Mouse (Mus musculus): Measurements from ENCODE around the gene Syn3. TPM values are rescaled to one million over a fixed set of nuclear protein-coding genes. Genes with fewer than 3 reads are reported as not detected.

Gene Syn3
- polyA plus RNA-seq, 2 experiments = 0.11 to 0.14 TPM

- ATAC-seq (ENCODE audit: insufficient read depth) (no peak), DNase-seq (ENCODE audit: low read depth in 3 of 3, low spot score in 3 of 3) (no peak)
- H3K27me3 ChIP-seq (ENCODE audit: control insufficient read depth, insufficient read depth, low read length) = no peaks in the 10 kb centered on the region
- TF ChIP-seq CTCF (IDR thresholded peaks at IDR 0.05; ENCODE audit: low read depth) = no peak
- no peak for TF ChIP-seq EP300 (IDR thresholded peaks at IDR 0.05; ENCODE audit: low read depth)
- H3K4me3 ChIP-seq (ENCODE audit: insufficient read depth in 1 of 2, low read depth in 2 of 2, low read length in 2 of 2) = no peak overlapping the region
- no peaks in the 10 kb centered on the region for H3K4me1 ChIP-seq (replicated peaks; ENCODE audit: control insufficient read depth in 2 of 2, insufficient read depth in 2 of 2, low read length in 1 of 2)
- no peaks in the 10 kb centered on the region for H3K9me3 ChIP-seq (ENCODE audit: control insufficient read depth, low read length)
- no peak overlapping the region for H3K9ac ChIP-seq (replicated peaks)
- H3K4me2 ChIP-seq (ENCODE audit: low read depth) = no peak overlapping the region
- no peaks in the 10 kb centered on the region for H3K36me3 ChIP-seq (replicated peaks; ENCODE audit: control insufficient read depth, insufficient read depth, low read depth)
- H3K27ac ChIP-seq = no peak overlapping the region
- 66% methylated on average over 2 of the region's 2 CpGs for WGBS (ENCODE audit: insufficient replicate concordance)
These were observed 421.4 kb downstream of the Syn3 start for GRCm38 (mm10) chr10:86077272-86077671.

DNA sequence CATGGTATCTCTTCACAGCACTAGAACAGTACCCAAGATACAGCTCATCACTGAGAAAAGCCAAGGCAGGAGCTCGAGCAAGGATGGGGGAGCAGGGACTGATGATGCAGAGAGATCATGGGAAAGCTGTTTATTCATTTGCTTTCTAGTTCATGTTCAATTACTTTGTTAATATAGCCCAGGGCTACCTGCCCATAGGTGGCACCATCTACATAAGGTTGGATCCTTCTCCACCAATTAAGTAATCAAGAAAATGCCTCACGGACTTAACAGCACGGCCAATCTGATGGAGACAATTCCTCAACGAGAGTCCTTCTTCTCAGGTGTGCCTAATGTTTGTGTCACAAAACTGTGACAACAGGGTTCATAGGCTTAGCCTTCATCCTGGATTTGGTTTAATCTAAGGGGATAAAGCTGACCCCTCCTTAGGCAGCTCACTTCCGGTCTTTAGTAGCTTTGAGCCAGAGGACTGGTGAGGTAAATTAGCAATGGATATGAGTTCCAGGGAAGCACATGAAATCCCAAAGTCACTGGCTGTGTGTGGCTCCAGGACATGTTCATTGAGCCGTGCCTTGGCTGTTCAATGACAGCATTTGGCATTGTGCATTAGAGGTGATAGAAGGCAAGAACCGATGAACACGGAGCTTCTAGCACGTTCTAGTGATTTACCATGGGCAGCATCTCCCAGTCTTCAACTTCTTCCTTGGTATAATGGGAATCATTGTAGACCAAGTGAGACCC lies 423.6 kb downstream of the Syn3 start:
- ATAC-seq (ENCODE audit: insufficient read depth) = no peak
- TF ChIP-seq EP300 (IDR thresholded peaks at IDR 0.05; ENCODE audit: low read depth) = no peak
- TF ChIP-seq CTCF (IDR thresholded peaks at IDR 0.05; ENCODE audit: low read depth) = no peak
- no peak overlapping the region for H3K4me2 ChIP-seq (ENCODE audit: low read depth)

GRCm38 (mm10) chr10:86074134-86074533 lies 424.6 kb downstream of the Syn3 start:
- ATAC-seq (ENCODE audit: insufficient read depth) = no peak
- no peaks in the 10 kb centered on the region for H3K9me3 ChIP-seq (ENCODE audit: control insufficient read depth, low read length)
- H3K4me1 ChIP-seq (replicated peaks; ENCODE audit: control insufficient read depth in 2 of 2, insufficient read depth in 2 of 2, low read length in 1 of 2) = no peaks in the 10 kb centered on the region
- no peak for TF ChIP-seq EP300 (IDR thresholded peaks at IDR 0.05; ENCODE audit: low read depth)
- no peak for TF ChIP-seq CTCF (IDR thresholded peaks at IDR 0.05; ENCODE audit: low read depth)
- 43% methylated on average over 4 of the region's 4 CpGs for WGBS (ENCODE audit: insufficient replicate concordance)
- H3K27ac ChIP-seq = no peak overlapping the region
- no peak overlapping the region for H3K9ac ChIP-seq (replicated peaks)
- H3K36me3 ChIP-seq (replicated peaks; ENCODE audit: control insufficient read depth, insufficient read depth, low read depth) = no peaks in the 10 kb centered on the region
- H3K4me2 ChIP-seq (ENCODE audit: low read depth) = no peak overlapping the region
- H3K4me3 ChIP-seq (ENCODE audit: insufficient read depth in 1 of 2, low read depth in 2 of 2, low read length in 2 of 2) = no peak overlapping the region
- DNase-seq (ENCODE audit: low read depth in 3 of 3, low spot score in 3 of 3) = no peak
- no peaks in the 10 kb centered on the region for H3K27me3 ChIP-seq (ENCODE audit: control insufficient read depth, insufficient read depth, low read length)

More for the DNA sequence above, 423.6 kb downstream of the Syn3 start:
- DNase-seq (ENCODE audit: low read depth in 3 of 3, low spot score in 3 of 3) = no peak
- Histone ChIP-seq H3K27ac (no peak overlapping the region), H3K9ac (replicated peaks) (no peak overlapping the region), H3K27me3 (ENCODE audit: control insufficient read depth, insufficient read depth, low read length) (no peaks in the 10 kb centered on the region), H3K4me3 (ENCODE audit: insufficient read depth in 1 of 2, low read depth in 2 of 2, low read length in 2 of 2) (no peak overlapping the region), H3K36me3 (replicated peaks; ENCODE audit: control insufficient read depth, insufficient read depth, low read depth) (no peaks in the 10 kb centered on the region), H3K4me1 (replicated peaks; ENCODE audit: control insufficient read depth in 2 of 2, insufficient read depth in 2 of 2, low read length in 1 of 2) (no peaks in the 10 kb centered on the region), H3K9me3 (ENCODE audit: control insufficient read depth, low read length) (no peaks in the 10 kb centered on the region)
- 62% methylated on average over 9 of the region's 9 CpGs for WGBS (ENCODE audit: insufficient replicate concordance)

- H3K9me3 ChIP-seq (ENCODE audit: control insufficient read depth, low read length) = no peaks in the 10 kb centered on the region
- no peak overlapping the region for H3K4me3 ChIP-seq (ENCODE audit: insufficient read depth in 1 of 2, low read depth in 2 of 2, low read length in 2 of 2)
- 59% methylated on average over 3 of the region's 3 CpGs for WGBS (ENCODE audit: insufficient replicate concordance)
- ATAC-seq (ENCODE audit: insufficient read depth) (no peak), DNase-seq (ENCODE audit: low read depth in 3 of 3, low spot score in 3 of 3) (no peak)
- no peaks in the 10 kb centered on the region for H3K27me3 ChIP-seq (ENCODE audit: control insufficient read depth, insufficient read depth, low read length)
- no peak overlapping the region for H3K27ac ChIP-seq
- TF ChIP-seq EP300 (IDR thresholded peaks at IDR 0.05; ENCODE audit: low read depth) (no peak), CTCF (IDR thresholded peaks at IDR 0.05; ENCODE audit: low read depth) (no peak)
- no peaks in the 10 kb centered on the region for H3K4me1 ChIP-seq (replicated peaks; ENCODE audit: control insufficient read depth in 2 of 2, insufficient read depth in 2 of 2, low read length in 1 of 2)
- H3K4me2 ChIP-seq (ENCODE audit: low read depth) = no peak overlapping the region
- no peaks in the 10 kb centered on the region for H3K36me3 ChIP-seq (replicated peaks; ENCODE audit: control insufficient read depth, insufficient read depth, low read depth)
- H3K9ac ChIP-seq (replicated peaks) = no peak overlapping the region
These were observed 427.9 kb downstream of the Syn3 start for GRCm38 (mm10) chr10:86070751-86071150.

GRCm38 (mm10) chr10:86069341-86069740 lies 429.4 kb downstream of the Syn3 start:
- Histone ChIP-seq H3K4me1 (replicated peaks; ENCODE audit: control insufficient read depth in 2 of 2, insufficient read depth in 2 of 2, low read length in 1 of 2) (no peaks in the 10 kb centered on the region), H3K36me3 (replicated peaks; ENCODE audit: control insufficient read depth, insufficient read depth, low read depth) (no peaks in the 10 kb centered on the region), H3K9ac (replicated peaks) (no peak overlapping the region), H3K9me3 (ENCODE audit: control insufficient read depth, low read length) (no peaks in the 10 kb centered on the region), H3K27me3 (ENCODE audit: control insufficient read depth, insufficient read depth, low read length) (no peaks in the 10 kb centered on the region), H3K4me2 (ENCODE audit: low read depth) (no peak overlapping the region), H3K27ac (no peak overlapping the region), H3K4me3 (ENCODE audit: insufficient read depth in 1 of 2, low read depth in 2 of 2, low read length in 2 of 2) (no peak overlapping the region)
- ATAC-seq (ENCODE audit: insufficient read depth) = no peak
- WGBS (ENCODE audit: insufficient replicate concordance) = 59% methylated on average over 3 of the region's 3 CpGs
- TF ChIP-seq CTCF (IDR thresholded peaks at IDR 0.05; ENCODE audit: low read depth) = no peak
- TF ChIP-seq EP300 (IDR thresholded peaks at IDR 0.05; ENCODE audit: low read depth) = no peak
- no peak for DNase-seq (ENCODE audit: low read depth in 3 of 3, low spot score in 3 of 3)
